ENCODE assay signal across 16 mouse cellular contexts in the genomic region with DNA sequence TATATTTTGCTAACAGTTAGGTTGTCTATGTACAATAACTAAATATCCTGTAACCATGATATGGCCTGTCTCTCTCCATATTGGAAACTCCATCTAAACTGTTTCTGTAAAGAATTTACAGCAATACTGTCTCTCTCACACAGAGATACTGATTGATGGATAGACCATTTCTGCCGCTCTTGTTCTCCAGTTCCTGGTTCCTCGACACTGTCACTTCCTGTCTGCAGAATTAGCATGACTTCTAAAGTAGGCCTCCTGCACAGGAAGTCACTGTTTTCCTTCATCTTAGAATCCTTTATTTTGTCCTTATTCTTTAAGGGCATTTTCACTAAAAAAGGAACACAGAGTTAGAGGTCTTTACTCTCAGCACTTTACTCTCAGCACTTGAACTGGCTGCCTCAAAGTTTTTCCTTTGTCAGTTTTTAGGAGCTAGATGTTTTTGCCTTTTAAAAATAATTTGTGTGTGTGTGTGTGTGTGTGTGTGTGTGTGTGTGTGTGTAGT.
DNase-seq lines count a peak whose midpoint lies in the region.
"Had no signal": no experiment of that assay in that cellular context is flagged by ENCODE, and none has a peak within 500 bp of the region (broad histone marks: within the 10 kb centered on the region; RNA-seq: fewer than 3 reads in every experiment).

No protein-coding gene starts in this region.

- peak; percentile 4 for DNase-seq in A20 (ENCODE audit: low read depth, low spot score)
- peak; percentile 51 for DNase-seq in CD4-positive helper T cell, adult 2 months (ENCODE audit: low read depth, low spot score)
- peak; percentile 35 for DNase-seq in T-cell, adult 2 months (ENCODE audit: low spot score)
- DNase-seq in naive thymus-derived CD4-positive, alpha-beta T cell, adult 2 months (ENCODE audit: low read depth) = peak; percentile 71
- no peak for DNase-seq in right cerebral cortex, adult 18-20 months
- DNase-seq in ovary, adult 18-20 months (ENCODE audit: low spot score) = no peak
- no peak for DNase-seq in lung, postnatal 10 days
- DNase-seq: adrenal gland, adult 2 months; adrenal gland, postnatal 25 days; cerebellum, adult 18-20 months; cerebellum, postnatal 10 days; embryo, embryonic 11 days; gastrocnemius, postnatal 36 days; heart, adult 11 months; heart, postnatal 10 days; heart, postnatal 4 days had no signal

Comparison
In these comparisons a context has a peak if more than half of its experiments do, and no peak if none do; other contexts are left out.
1. DNase-seq: peak in A20 (single experiment), CD4-positive helper T cell, adult 2 months (single experiment), T-cell, adult 2 months (single experiment) and naive thymus-derived CD4-positive, alpha-beta T cell, adult 2 months (single experiment); none in right cerebral cortex, adult 18-20 months (single experiment), ovary, adult 18-20 months (single experiment) and lung, postnatal 10 days (single experiment).